Mouse (Mus musculus) kidney, adult 2 months (tissue): ENCODE measurements around the gene Plxna4.

Experiments used
- CTCF ChIP-seq: fragments of 200-500 bp; conservative IDR thresholded peaks from 2 replicates; pipeline ENCODE4 v1.5.1; 2011; ENCODE audit warnings: low read depth, mild to moderate bottlenecking, control low read depth, low read length, moderate library complexity, mixed read lengths; ENCODE audit not compliant: insufficient read depth, insufficient read length
- POLR2A ChIP-seq: fragments of 200-500 bp; IDR thresholded peaks from one replicate; pipeline ENCODE4 v1.6.1; 2011; ENCODE audit warnings: low read depth, low read length, control low read depth

DNA sequence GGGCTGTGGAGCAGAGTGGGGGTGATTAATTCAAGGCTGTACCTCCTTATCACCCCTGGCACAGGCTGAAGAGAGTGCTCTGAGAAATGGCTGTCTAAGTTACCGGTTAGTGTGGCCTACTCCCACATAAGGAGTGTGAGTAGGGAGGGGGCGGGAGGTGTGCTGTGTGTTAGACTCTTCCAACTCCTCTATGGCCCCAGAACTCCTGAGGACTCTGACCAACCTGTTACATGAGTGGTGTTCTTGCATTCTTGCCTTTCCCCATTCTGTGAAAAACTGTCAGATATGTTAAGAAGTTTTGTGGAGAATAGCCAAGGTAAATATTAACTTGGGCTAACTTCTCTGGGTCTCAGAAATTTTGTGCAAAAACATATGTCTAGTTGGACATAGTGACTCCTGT is 201.1 kb downstream of the Plxna4 start:
- TF ChIP-seq CTCF (no peak), POLR2A (no peak)
